Comparison of ENCODE assay signal across 7 mouse cellular contexts in genomic region chr5:66677411-66678345, GRCm38 (mm10). TPM values are rescaled to one million over a fixed set of nuclear protein-coding genes. Genes with fewer than 3 reads are reported as not detected.
DNase-seq lines count a peak whose midpoint lies in the region; ATAC-seq and TF ChIP-seq lines count a peak whose summit lies in the region.

No protein-coding gene starts in this region.

- ATAC-seq in forebrain, embryonic 14.5 days, result no peak
- ATAC-seq in midbrain, embryonic 15.5 days (replicated peaks), result no peak

- H3K27me3 ChIP-seq in cerebellum, adult 2 months (ENCODE audit: control insufficient read depth, insufficient read depth, low read length), result no peaks in the 10 kb centered on the region
- no peaks in the 10 kb centered on the region for H3K27me3 ChIP-seq in forebrain, embryonic 14.5 days (replicated peaks; ENCODE audit: control insufficient read depth, insufficient read depth, low read length)
- no peaks in the 10 kb centered on the region for H3K27me3 ChIP-seq in midbrain, embryonic 15.5 days (replicated peaks)

- peaks cover 31% of the 10 kb centered on the region for H3K36me3 ChIP-seq in forebrain, embryonic 14.5 days (ENCODE audit: control insufficient read depth, insufficient read depth, low read length)
- H3K36me3 ChIP-seq in midbrain, embryonic 15.5 days (replicated peaks), result peaks cover 16% of the 10 kb centered on the region

- H3K4me3 ChIP-seq in left cerebral cortex, adult 2 months, result peak overlapping the region; percentile 75
- H3K4me3 ChIP-seq in cerebellum, adult 2 months (replicated peaks; ENCODE audit: insufficient read depth, low read depth, low read length), result no peak overlapping the region
- H3K4me3 ChIP-seq in forebrain, embryonic 14.5 days (ENCODE audit: low read depth, low read length), result peak overlapping the region; percentile 77
- peak overlapping the region; percentile 59 for H3K4me3 ChIP-seq in midbrain, embryonic 15.5 days

- 71% methylated on average over 21 of the region's 21 CpGs for WGBS in cerebellum, adult 2 months
- WGBS in forebrain, embryonic 14.5 days, result 69% methylated on average over 21 of the region's 21 CpGs
- WGBS in midbrain, embryonic 15.5 days, result 49% methylated on average over 21 of the region's 21 CpGs

- TF ChIP-seq POLR2A in cerebellum, adult 2 months (IDR thresholded peaks at IDR 0.05; ENCODE audit: borderline replicate concordance, insufficient read depth, low read length), result no peak

- DNase-seq in left cerebral cortex, adult 2 months (ENCODE audit: extremely low spot score in 1 of 2, low spot score in 2 of 2), result peak in 1 of 2 experiments; percentile 46
- DNase-seq in left cerebral cortex, adult 8-10 months (ENCODE audit: low spot score in 2 of 2), result no peak
- peak; percentile 34 to 36 for DNase-seq in cerebellum, adult 2 months
- DNase-seq in forebrain, embryonic 14.5 days (ENCODE audit: low spot score), result peak; percentile 36
- DNase-seq in thymus, postnatal 10 days (ENCODE audit: low spot score in 2 of 2), result no peak
- no peak for DNase-seq in gastrocnemius, postnatal 25 days

- H3K27ac ChIP-seq in left cerebral cortex, adult 2 months, result peak overlapping the region; percentile 95
- H3K27ac ChIP-seq in cerebellum, adult 2 months (ENCODE audit: insufficient read depth, low read length), result no peak overlapping the region
- H3K27ac ChIP-seq in forebrain, embryonic 14.5 days (ENCODE audit: low read depth, low read length), result no peak overlapping the region
- H3K27ac ChIP-seq in midbrain, embryonic 15.5 days, result no peak overlapping the region

- intact Hi-C loops in left cerebral cortex, adult 2 months (cut with DNase I), result loop anchor here (5.0 to 10.0 kb wide), 4 partner anchors 100 to 413 kb away; no protein-coding TSS in a partner anchor

- peak overlapping the region; percentile 84 for H3K4me2 ChIP-seq in forebrain, embryonic 14.5 days (ENCODE audit: low read length)
- peak overlapping the region; percentile 78 for H3K4me2 ChIP-seq in midbrain, embryonic 15.5 days

- H3K9ac ChIP-seq in forebrain, embryonic 14.5 days (ENCODE audit: low read length), result peak overlapping the region; percentile 89
- H3K9ac ChIP-seq in midbrain, embryonic 15.5 days, result peak overlapping the region; percentile 83; the same call in 1 of the 2 replicates

- H3K4me1 ChIP-seq in cerebellum, adult 2 months (ENCODE audit: control insufficient read depth, insufficient read depth, low read length), result peaks cover 6% of the 10 kb centered on the region; the same call in 1 of the 2 replicates
- H3K4me1 ChIP-seq in forebrain, embryonic 14.5 days (ENCODE audit: control insufficient read depth, insufficient read depth, low read length), result peaks cover 22% of the 10 kb centered on the region
- peaks cover 50% of the 10 kb centered on the region for H3K4me1 ChIP-seq in midbrain, embryonic 15.5 days

- TF ChIP-seq CTCF in left cerebral cortex, adult 2 months (IDR thresholded peaks at IDR 0.05), result peak; percentile 55
- peak; percentile 37; the same call in 1 of the 2 replicates for TF ChIP-seq CTCF in cerebellum, adult 2 months (IDR thresholded peaks at IDR 0.05; ENCODE audit: borderline replicate concordance, insufficient read depth, low read depth, low read length)

- H3K9me3 ChIP-seq in forebrain, embryonic 14.5 days (replicated peaks; ENCODE audit: control insufficient read depth, low read length), result no peaks in the 10 kb centered on the region
- H3K9me3 ChIP-seq in midbrain, embryonic 15.5 days, result no peaks in the 10 kb centered on the region

RNA-seq across cellular contexts. Expression of gene Uchl1, which starts 1.8 kb away (rescaled TPM):
- total RNA-seq in left cerebral cortex, adult 2 months (2021), result 100 to 1,000 TPM; 878 to 888 TPM
- total RNA-seq in left cerebral cortex, adult 8-10 months (2022), result 100 to 1,000 TPM; 868 to 902 (median 877) TPM
- polyA plus RNA-seq in cerebellum, adult 2 months (2012; rRNA removed), result 709 and 904 TPM in 2 replicates
- polyA plus RNA-seq in forebrain, embryonic 14.5 days (2014; fragmentation: Nextera tagmentation; extraction: Ambion mirVana), result 1,206 and 1,411 TPM in 2 replicates
- polyA plus RNA-seq in midbrain, embryonic 15.5 days (2015; fragmentation: Nextera tagmentation; extraction: Ambion mirVana), result 1,755 and 1,834 TPM in 2 replicates
- total RNA-seq in gastrocnemius, postnatal 25 days (2021), result 1 to 10 TPM; 4.2 to 6.2 TPM

RNA-seq across cellular contexts. Expression of gene Apbb2, which starts 59.1 kb away (rescaled TPM):
- 10 to 100 TPM; 60.1 to 70.5 TPM for total RNA-seq in left cerebral cortex, adult 2 months (2021)
- total RNA-seq in left cerebral cortex, adult 8-10 months (2022), result 10 to 100 TPM; 59.4 to 65.7 (median 61.0) TPM
- polyA plus RNA-seq in cerebellum, adult 2 months (2012; rRNA removed), result 34.7 and 36.1 TPM in 2 replicates
- polyA plus RNA-seq in forebrain, embryonic 14.5 days (2014; fragmentation: Nextera tagmentation; extraction: Ambion mirVana), result 60.6 and 75.0 TPM in 2 replicates
- 110 and 115 TPM in 2 replicates for polyA plus RNA-seq in midbrain, embryonic 15.5 days (2015; fragmentation: Nextera tagmentation; extraction: Ambion mirVana)
- 10 to 100 TPM; 32.8 to 39.8 TPM for total RNA-seq in gastrocnemius, postnatal 25 days (2021)

Comparison
In these comparisons a context has a peak if more than half of its experiments do, and no peak if none do; other contexts are left out.
1. DNase-seq: peak in cerebellum, adult 2 months (2 of 2) and forebrain, embryonic 14.5 days (single experiment); none in left cerebral cortex, adult 8-10 months (0 of 2), thymus, postnatal 10 days (0 of 2) and gastrocnemius, postnatal 25 days (single experiment).
2. RNA of gene Uchl1, which starts 1.8 kb away (total RNA-seq): 878 to 888 TPM in left cerebral cortex, adult 2 months and 868 to 902 TPM in left cerebral cortex, adult 8-10 months; 4.2 to 6.2 TPM in gastrocnemius, postnatal 25 days; every median in the first group is over 100 times any median in the second.